Mouse (Mus musculus): ENCODE measurements around the gene Fbxl16.
A peak's percentile ranks its signal among the peaks of the same experiment; 100 is the strongest.
"Not testable (repeated sequence)": the region's sequence is repeated elsewhere in the genome, so short reads cannot be mapped to it uniquely, and the experiment has no call there.

Fbxl16 gene

DNA sequence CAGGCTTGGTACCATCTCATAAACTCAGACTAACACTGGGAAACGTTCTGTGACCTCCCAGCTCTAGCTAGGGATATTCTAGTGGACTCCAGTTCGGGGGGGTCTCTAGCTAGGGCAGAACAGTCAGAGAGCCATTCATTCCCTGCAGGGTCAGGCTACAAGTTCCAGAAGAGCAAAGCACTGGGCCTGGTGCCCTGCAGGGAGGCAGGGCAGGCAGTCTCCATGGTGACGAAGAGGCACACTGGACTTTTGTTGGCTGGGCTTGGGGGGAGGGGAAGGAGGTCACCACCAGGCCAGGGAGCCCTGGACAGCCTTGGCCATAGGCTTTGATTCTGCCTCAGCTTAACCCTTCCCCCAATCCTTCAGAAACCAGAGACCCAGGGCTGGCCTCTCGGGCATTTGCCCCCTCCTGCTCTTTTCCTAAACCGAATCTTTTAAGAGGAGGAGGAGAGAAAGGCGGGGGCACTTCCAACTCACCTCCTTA is 13.2 kb upstream of the Fbxl16 start, which contains the start of gene AC134908.4:
Gene AC134908.4 (minus strand): TSS at position 51 of the 484 bp plus-strand sequence.
- no peak for DNase-seq (ENCODE audit: low spot score in 2 of 2)

DNA sequence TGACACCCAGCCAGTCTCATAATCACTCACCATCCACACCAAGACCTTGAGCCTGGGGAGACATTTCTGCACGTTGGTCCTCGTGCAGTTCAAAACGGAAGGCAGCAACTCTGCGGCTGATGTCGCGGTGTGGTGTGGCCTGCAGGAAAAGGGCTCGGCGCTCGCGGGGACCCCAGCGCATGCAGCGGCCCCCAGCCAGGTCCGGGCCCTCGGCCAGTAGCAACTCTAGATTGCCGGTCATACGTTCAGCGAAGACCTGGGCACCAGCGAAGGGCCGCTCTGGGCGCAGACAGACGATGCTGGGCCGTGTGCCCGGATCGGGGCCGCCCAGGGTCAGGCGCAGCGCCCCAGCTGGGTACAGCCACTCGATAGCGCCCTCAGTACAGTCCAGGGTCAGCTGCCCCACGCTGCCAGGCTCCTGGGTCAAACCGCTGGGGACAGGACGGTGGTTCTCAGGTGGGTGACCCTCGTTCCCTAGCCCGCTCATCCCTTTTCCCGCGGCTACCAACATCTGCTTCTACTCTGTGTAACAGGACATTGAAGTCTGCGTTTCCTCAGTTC is 12.6 kb upstream of the Fbxl16 start:
- no peak for DNase-seq (ENCODE audit: low spot score in 2 of 2)

DNA sequence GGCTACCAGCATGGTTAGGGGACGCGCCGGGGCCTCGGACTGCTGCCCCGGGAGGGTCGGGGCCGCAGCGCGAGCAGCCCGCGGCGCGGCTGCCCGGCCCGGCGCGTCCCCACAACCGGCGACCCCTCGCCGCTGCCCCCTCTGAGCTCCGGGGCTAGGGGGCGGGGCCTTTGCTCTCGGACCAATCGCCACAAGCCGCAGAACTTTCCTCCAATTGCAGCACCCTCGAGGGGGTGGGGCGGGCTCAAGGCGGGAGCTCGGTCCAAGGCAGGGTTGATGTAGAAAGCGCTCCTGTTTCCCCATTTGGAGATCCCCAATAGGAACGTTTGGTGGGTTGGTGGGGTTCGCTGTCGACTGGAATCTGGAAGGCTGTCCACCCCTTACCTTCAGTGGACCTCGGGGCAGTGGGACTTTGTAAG is 11.9 kb upstream of the Fbxl16 start, which contains the start of gene Metrn:
Gene Metrn (minus strand): TSS at position 186 of the 419 bp plus-strand sequence.
- DNase-seq (ENCODE audit: low spot score in 2 of 2), result peak; percentile 84 to 85

DNA sequence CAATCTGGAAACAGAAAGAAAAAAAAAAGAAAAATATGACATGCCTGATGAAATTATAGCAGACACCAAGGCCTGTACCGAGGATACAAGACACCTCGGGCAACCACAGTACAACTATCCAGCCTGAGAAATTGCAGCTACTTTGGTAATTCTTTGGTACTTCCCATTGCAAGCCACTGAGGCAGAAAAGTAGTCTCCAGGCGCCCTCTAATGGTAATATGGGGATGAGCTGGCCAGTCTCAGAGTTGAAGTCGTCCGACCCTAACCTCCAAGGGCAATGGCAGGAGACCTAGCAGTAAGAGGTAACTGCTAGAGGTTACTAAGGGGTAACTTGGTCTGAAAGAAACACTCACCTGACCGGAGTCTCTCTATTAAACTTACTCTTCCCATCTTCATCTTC is 7.9 kb upstream of the Fbxl16 start:
- peak; percentile 68 to 71 for DNase-seq (ENCODE audit: low spot score in 2 of 2)

DNA sequence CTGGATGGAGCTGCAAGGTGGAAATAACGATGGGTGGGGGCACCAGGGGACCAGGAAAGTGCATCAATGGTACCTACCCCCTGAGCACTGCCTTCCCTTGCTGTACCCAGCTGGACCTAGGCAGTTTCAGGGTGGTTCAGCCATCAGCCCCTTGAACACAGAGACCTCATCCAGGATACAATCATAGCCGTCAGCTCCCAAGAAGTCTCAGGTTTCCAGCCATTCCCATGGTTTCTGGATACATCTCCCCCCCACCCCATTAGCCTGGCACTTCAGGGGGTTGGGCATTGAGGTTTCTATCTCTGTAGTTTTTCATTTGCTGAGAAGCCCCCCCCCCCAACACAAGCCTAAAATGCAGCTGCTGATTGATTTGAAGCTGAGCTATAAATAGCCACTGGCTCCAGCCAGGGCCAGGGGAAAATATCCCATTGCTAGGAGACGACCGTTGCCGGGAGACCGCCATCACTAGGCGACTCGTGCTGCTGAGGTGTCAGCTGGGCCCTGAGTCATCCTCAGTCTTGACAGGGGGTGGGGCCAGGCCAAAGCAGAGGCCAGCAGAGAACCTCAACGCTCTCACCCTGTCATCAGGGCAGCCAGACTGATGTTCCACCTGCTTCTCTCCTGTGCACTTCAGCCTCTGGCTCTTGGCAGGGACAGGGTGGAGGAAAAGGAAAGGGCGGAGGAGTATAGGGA is 5.9 kb upstream of the Fbxl16 start:
- no peak for DNase-seq (ENCODE audit: low spot score in 2 of 2)

DNA sequence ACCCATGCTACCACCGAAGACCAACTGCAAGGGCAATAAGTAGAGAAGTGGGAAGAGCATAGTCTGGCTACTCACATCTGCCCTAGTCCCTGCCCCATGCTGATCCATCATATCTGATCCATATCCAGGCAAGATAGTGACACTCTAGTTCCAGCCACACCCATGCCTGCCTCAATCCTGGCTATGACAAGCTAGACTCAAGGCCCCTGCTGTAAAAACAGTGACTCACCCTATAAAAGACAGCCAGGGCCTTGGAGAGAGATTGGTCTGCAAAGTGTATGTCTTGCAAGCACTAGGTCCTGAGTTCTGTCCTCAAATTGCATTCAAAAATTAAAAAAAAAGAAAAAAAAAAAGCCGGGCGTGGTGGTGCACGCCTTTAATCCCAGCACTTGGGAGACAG is 2.4 kb upstream of the Fbxl16 start:
- no peak for DNase-seq (ENCODE audit: low spot score in 2 of 2)

DNA sequence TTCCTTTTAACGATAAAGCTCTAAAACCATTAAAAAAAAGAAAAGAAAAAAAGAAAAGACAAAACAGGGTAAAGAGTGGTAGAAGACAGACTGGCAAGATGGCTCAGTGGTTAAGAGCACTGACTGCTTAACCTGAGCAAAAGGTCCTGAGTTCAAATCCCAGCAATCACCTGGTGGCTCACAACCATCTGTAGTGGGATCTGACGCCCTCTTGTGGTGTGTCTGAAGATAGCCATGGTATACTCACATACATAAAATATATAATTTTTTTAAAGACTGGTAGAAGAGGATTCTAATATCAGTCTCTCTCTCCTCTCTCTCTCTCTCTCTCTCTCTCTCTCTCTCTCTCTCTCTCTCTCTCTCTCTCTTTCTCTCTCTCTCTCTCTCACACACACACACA is 1.4 kb upstream of the Fbxl16 start:
- not testable (repeated sequence) for DNase-seq (ENCODE audit: low spot score in 2 of 2)

DNA sequence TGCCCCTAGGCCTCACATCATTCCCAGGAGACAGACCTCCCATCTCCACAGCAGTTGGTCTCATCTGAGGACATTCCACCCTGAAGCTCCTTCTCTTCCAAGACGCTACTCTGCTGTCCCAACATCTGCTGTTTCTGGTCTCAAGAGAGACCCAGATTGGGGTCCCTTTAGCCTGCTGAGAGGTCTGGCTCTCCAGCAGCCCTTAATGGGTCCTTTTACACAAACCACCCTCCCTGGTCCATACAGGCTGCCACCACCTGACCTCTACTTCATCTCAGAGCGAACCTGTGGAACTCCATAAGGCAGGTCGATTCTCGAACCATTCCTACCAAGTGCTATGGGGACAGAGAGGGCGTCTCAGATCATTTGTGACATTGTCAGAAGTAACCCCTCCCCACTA is 857 bp upstream of the Fbxl16 start:
- DNase-seq (ENCODE audit: low spot score in 2 of 2), result no peak

DNA sequence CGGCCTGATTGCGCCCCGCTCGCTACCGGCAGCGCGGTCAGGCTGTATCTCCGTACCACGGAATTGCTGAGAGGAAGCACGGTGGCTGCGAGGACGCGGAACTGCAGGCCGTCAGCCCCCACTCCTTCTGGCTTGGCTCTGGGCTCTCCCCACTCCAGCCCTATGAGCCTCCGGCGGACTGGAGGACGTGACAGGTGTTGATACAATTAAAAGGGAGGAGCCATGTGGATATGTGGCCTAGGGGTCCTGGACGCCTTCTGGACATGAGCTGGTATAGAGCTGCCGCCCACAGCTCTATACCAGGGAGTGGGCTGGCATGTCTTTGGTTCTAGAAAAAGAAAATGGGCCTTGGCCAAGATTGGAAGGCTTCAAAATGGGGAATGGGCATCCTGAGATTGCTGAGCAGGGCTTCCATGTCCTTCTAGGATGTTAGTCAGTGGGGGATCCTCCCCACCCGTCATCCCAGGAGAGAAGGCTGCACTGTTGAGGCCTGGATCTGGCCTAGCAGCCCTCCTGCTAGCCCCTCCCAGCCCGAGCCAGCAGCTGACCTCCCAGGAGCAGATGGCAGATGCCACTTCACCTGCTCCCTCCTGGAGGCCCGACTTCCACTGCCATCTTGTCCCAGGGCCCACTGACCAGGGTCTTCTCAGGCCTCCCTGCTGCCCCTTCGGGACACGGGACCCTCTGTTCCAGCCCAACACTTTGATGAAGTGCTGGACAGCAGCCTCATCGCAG is 888 bp downstream of the Fbxl16 start:
- no peak for DNase-seq (ENCODE audit: low spot score in 2 of 2)

DNA sequence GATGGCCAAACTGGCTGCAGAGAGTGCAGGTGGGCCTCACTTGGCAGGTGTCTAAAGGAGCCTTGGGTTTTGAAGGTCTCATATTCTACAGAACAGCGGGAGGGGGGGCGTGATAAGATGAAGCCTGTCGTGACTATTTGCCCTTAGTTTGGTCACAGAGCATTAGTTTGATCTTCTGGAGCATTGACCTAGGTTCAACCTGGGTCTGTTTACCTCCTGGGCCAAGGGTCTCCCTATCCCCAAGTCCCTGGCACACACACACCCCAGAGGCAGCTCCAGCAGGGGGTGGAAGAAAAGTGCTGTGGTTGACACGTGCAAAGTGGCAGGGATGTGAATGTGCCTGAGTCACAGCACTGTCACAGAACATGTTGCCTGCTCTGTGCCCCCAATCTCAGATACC is 2.0 kb downstream of the Fbxl16 start:
- DNase-seq (ENCODE audit: low spot score in 2 of 2), result no peak

DNA sequence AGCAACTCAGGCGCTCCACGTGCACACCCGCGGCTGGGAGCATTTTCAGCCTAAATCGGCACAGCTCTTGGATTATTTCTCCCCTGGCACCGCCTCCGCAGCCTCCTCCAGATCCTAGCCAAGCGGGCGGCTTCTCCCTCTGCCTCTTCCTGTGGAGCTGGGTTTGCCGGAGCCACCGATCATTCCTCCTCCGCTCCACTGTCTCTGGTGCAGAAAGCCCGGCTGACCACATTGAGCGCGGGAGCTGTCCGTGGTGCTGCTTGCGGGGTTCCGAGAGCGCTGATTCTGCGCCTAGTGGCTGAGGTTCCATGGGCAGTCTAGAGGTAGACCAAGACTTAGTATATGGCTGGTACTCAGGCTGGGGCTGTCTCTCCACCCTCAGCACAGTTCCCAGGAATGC is 4.6 kb downstream of the Fbxl16 start:
- peak; percentile 61 to 62 for DNase-seq (ENCODE audit: low spot score in 2 of 2)

DNA sequence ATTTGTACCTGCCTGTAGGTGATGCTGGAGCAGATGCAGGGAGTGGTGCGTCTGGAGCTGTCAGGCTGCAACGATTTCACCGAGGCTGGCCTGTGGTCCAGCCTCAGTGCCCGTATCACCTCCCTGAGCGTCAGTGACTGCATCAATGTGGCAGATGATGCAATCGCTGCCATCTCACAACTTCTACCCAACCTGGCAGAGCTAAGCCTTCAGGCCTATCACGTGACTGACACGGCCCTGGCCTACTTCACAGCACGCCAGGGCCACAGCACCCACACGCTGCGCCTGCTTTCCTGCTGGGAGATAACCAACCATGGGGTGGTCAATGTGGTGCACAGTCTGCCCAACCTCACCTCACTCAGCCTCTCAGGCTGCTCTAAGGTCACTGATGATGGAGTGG is 8.8 kb downstream of the Fbxl16 start:
- no peak for DNase-seq (ENCODE audit: low spot score in 2 of 2)

DNA sequence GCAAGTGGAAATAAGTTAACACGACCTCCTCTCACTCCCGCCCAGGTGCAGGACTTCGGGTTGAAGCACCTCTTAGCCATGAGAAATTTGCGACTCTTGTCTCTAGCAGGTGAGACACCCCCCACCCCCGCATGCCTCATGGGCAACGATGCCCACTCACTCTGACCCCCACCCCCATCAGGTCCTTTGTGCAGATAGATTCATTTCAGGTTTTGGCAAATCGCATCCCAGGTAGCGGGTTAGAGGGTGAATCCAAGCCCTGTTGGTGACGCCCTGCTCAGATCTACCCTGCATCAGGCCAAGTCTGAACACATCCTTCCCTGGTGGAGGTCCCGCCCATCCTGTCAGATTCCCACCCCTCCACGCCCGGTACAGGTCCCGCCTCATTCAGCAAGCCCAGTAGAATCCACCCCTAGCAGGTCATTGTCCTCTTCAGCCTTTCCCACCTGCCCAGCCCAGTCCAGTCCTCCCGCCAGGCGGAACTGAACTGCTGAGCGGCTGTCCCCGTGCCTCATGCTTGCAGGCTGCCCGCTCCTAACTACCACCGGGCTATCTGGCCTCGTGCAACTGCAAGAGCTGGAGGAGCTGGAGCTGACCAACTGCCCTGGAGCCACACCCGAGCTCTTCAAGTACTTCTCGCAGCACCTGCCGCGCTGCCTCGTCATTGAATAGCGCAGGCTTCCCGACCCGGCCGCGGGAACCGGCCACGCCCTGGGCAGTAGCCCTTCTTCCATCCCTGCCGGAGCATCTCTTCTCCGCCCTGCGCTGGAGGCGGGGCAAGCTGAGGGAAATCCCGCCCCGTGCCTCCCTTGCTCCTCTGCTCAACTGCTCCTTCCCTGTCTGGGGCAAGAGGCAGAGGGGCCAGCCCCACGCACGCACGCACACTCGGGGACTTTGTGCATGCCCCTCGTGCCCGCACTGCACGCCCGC is 10.2 kb downstream of the Fbxl16 start:
- no peak for DNase-seq (ENCODE audit: low spot score in 2 of 2)

DNA sequence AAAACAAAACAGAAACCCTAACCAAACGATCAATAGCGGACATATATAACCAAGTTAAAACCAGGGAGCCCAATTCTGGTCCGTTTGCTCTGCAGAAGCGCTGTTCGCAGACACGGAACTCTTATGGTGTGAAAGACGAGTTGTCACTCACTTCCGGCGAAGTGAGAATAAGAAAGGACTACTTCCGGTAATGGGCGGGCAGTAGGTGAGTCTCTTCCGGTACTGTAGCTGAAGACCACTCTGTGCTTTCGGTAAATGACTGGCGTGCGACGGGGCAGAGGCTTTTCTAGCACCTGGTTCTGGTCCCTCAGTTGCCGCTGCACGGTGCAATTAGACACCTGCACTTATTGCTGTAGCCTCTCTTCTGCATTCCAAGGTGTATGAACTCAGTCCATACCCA is 14.6 kb downstream of the Fbxl16 start, which contains the start of gene Wdr24:
Gene Wdr24 (plus strand): TSS at position 176 of the 400 bp plus-strand sequence.
- DNase-seq (ENCODE audit: low spot score in 2 of 2), result peak; percentile 75 to 84

DNA sequence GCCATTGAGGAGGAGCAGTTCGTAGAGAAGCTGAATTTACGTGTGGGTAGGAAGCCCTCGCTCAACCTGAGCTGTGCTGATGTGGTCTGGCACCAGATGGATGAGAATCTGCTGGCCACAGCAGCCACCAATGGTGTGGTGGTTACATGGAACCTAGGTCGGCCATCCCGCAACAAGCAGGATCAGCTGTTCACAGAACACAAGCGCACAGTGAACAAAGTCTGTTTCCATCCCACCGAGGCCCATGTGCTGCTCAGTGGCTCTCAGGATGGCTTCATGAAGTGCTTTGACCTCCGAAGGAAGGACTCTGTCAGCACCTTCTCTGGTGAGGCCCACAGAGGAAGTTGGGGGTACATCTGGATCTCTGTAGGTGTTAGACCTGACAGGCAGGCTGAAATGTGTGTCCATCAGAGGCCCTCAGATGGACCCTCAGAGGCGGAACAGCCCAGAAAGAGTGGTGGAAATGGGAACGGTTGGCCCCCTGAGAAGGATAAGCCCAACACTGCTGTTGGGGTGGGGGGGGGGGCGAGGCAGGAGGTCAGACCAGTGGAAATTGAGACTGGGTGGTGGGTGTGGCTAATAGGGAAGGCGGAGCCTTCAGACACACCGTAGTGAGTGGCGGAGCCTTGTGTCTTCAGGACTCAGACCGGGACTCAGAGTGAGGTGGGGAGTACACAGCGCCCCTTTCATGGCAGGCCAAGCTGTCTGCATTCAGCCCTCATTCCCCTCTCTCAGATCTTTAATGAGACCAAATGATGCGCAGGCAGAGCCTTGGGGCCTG is 15.7 kb downstream of the Fbxl16 start:
- DNase-seq (ENCODE audit: low spot score in 2 of 2), result no peak

DNA sequence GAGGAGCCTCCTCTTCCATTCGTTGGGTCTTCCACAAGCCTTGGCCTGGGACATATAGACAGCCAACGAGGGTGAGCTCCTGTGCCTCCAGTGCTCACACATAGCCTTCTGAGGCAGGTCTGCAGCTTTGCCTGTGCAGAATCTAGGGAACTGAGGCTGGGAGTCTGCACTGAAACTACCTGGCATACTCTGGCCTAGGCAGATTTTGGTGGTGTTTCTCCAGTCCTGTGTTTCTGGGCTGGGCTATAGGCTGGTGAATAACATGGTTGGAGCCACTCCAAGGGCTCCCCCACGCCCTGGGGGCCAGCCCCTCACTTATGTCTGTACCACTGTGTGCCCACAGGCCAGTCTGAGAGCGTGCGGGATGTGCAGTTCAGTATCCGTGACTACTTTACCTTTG is 16.4 kb downstream of the Fbxl16 start:
- DNase-seq (ENCODE audit: low spot score in 2 of 2), result no peak

DNA sequence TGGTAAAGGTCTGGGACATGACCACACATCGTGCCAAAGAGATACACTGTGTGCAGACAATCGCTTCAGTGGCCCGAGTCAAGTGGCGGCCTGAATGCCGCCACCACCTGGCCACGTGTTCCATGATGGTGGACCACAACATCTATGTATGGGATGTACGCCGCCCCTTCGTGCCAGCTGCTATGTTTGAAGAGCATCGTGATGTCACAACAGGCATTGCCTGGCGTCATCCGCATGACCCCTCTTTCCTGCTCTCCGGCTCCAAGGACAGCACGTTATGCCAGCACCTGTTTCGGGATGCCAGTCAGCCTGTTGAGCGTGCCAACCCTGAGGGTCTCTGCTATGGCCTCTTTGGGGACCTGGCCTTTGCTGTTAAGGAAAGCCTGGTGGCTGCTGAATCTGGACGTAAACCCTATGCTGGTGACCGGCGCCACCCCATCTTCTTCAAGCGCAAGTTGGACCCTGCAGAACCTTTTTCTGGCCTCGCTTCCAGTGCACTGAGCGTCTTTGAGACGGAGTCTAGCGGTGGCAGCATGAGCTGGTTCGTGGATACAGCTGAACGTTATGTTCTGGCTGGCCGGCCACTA is 17.2 kb downstream of the Fbxl16 start:
- no peak for DNase-seq (ENCODE audit: low spot score in 2 of 2)

DNA sequence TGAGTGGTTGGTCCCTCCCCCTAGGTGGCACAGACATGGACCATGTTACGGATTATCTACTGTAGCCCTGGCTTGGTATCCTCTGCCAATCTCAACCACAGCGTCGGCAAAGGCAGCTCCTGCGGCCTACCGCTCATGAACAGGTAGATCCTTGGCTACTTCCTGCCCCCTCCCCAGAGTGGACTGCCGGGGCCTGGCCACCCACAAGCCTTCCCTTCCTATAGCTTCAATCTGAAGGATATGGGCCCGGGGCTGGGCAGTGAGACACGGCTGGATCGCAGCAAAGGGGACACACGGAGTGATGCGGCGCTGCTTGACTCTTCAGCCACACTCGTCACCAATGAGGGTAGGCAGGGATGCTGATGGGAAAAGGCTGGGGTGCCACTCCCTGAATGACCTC is 18.1 kb downstream of the Fbxl16 start:
- DNase-seq (ENCODE audit: low spot score in 2 of 2), result no peak

DNA sequence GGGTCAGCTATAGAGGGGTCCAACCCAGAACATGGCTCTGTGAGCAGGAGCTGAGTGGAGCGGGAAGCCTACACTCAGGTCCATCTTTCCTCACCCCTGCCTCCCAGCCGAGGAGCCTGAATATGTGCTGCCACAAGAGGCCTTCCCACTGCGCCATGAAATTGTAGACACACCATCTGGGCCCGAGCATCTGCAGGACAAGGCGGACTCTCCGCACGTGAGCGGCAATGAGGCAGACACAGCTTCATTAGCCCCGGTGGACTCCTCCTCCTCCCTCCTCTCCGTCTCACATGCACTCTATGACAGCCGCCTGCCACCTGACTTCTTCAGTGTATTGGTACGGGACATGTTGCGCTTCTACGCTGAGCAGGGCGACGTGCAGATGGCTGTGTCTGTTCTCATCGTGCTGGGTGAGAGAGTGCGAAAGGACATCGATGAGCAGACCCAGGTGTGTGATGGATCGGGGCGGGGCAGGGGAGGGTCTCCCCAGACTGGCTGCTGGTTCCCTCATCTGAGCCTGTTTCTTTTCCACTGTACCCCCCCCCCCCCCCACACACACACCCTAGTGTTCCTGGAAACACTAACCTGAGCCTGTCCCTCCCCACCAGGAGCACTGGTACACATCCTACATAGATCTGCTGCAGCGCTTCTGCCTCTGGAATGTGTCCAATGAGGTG is 18.8 kb downstream of the Fbxl16 start:
- no peak for DNase-seq (ENCODE audit: low spot score in 2 of 2)

DNA sequence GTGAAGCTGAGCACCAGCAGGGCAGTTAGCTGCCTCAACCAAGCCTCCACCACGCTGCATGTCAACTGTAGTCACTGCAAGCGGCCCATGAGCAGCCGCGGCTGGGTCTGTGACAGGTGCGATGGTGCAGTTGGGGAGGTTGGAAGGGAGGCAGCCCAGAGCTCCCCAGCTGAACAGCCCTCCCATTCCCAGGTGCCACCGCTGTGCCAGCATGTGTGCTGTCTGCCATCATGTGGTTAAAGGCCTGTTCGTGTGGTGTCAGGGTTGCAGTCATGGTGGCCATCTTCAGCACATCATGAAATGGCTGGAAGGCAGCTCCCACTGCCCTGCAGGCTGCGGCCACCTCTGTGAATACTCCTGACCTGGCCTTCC is 19.3 kb downstream of the Fbxl16 start:
- DNase-seq (ENCODE audit: low spot score in 2 of 2), result no peak

All from spleen, postnatal 36 days (tissue).